8 mouse cellular contexts compared by ENCODE assay signal in the genomic region with DNA sequence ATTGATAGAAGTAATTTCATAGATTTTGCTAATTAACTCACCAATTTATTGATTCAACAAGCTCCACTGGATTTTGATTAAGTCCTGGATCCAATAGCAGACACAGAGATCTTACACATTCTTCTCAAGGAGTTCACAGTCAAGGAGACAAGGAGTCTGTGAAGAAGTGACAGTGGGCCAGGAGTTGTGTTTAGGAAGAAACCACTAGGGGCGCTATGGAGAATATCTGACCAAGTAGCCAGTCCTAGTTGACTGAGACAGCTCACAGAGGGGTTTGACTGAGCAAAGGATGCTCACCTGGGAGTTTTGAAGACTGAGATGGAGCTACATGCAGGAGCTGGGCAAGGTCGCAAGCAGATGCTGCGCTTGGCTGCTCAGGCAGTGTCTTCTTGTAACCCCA.
DNase-seq lines count a peak whose midpoint lies in the region; ATAC-seq and TF ChIP-seq lines count a peak whose summit lies in the region.
"Had no signal": no experiment of that assay in that cellular context is flagged by ENCODE, and none has a peak within 500 bp of the region (broad histone marks: within the 10 kb centered on the region; RNA-seq: fewer than 3 reads in every experiment).

No protein-coding gene starts in this region.

- no peak overlapping the region for H3K9ac ChIP-seq in ES-Bruce4 (ENCODE audit: low read depth, poor library complexity, severe bottlenecking)

- no peaks in the 10 kb centered on the region for H3K36me3 ChIP-seq in ES-Bruce4 (ENCODE audit: control insufficient read depth, insufficient read depth, low read length, poor library complexity, severe bottlenecking)

- no peaks in the 10 kb centered on the region for H3K9me3 ChIP-seq in ES-Bruce4 (replicated peaks; ENCODE audit: control insufficient read depth, insufficient read depth, low read length, poor library complexity, severe bottlenecking)

- peak; percentile 65 for ATAC-seq in megakaryocyte progenitor cell, adult 5-6 weeks (replicated peaks; ENCODE audit: poor library complexity)

- H3K4me3 ChIP-seq in left cerebral cortex, adult 2 months, result no peak overlapping the region
- no peak overlapping the region for H3K4me3 ChIP-seq in ES-Bruce4 (ENCODE audit: low read depth, low read length)

- no peak for TF ChIP-seq EP300 in ES-Bruce4 (IDR thresholded peaks at IDR 0.05; ENCODE audit: insufficient read depth, low read depth, low read length)

- no peaks in the 10 kb centered on the region for H3K27me3 ChIP-seq in ES-Bruce4 (ENCODE audit: control insufficient read depth, insufficient read depth, low read length, poor library complexity, severe bottlenecking)

- DNase-seq in left cerebral cortex, adult 2 months (ENCODE audit: extremely low spot score in 1 of 2, low spot score in 2 of 2), result no peak
- DNase-seq in left cerebral cortex, adult 11 months (ENCODE audit: low spot score), result no peak
- DNase-seq in R1 (ENCODE audit: low read depth, low spot score), result peak; percentile 59
- DNase-seq in right cerebral cortex, postnatal 10 days (ENCODE audit: low spot score in 2 of 2), result no peak
- no peak for DNase-seq in heart, adult 9 months (ENCODE audit: low spot score in 2 of 2)
- DNase-seq: gastrocnemius, postnatal 25 days had no signal

- TF ChIP-seq CTCF in left cerebral cortex, adult 2 months (IDR thresholded peaks at IDR 0.05), result peak; percentile 48
- TF ChIP-seq CTCF in ES-Bruce4 (IDR thresholded peaks at IDR 0.05; ENCODE audit: low read depth, low read length), result peak; percentile 7

- intact Hi-C loops in left cerebral cortex, adult 2 months (cut with DNase I), result no loop called here

- TF ChIP-seq POLR2A in ES-Bruce4 (IDR thresholded peaks at IDR 0.05; ENCODE audit: insufficient read depth, low read length), result no peak

- no peak overlapping the region for H3K27ac ChIP-seq in left cerebral cortex, adult 2 months
- H3K27ac ChIP-seq in ES-Bruce4 (ENCODE audit: insufficient read depth, low read length), result no peak overlapping the region

- H3K4me1 ChIP-seq in ES-Bruce4 (ENCODE audit: control insufficient read depth, insufficient read depth, low read length), result no peaks in the 10 kb centered on the region
